Comparison of ENCODE assay signal across 19 mouse cellular contexts in genomic region chr19:33850611-33851010, GRCm38 (mm10).
"Had no signal": no experiment of that assay in that cellular context is flagged by ENCODE, and none has a peak within 500 bp of the region (broad histone marks: within the 10 kb centered on the region; RNA-seq: fewer than 3 reads in every experiment).

No protein-coding gene starts in this region.

- H3K27me3 ChIP-seq: megakaryocyte, embryonic 14.5 days; midbrain, embryonic 13.5 days; midbrain, embryonic 15.5 days; neural tube, embryonic 13.5 days had no signal

- ATAC-seq: midbrain, embryonic 15.5 days had no signal

- H3K36me3 ChIP-seq: midbrain, embryonic 13.5 days; midbrain, embryonic 15.5 days; neural tube, embryonic 13.5 days had no signal

- DNase-seq: lung, adult 18-20 months; lung, embryonic 14.5 days; lung, postnatal 10 days; lung, postnatal 36 days; retina, postnatal 1 day; right cerebral cortex, adult 18-20 months; right cerebral cortex, postnatal 25 days; right cerebral cortex, postnatal 4 days; spleen, adult 18-20 months; thymus, adult 18-20 months; thymus, postnatal 14 days; thymus, postnatal 36 days had no signal

- H3K9me3 ChIP-seq: megakaryocyte, embryonic 14.5 days; midbrain, embryonic 13.5 days; midbrain, embryonic 15.5 days; neural tube, embryonic 13.5 days had no signal

- H3K4me1 ChIP-seq: megakaryocyte, embryonic 14.5 days; midbrain, embryonic 13.5 days; midbrain, embryonic 15.5 days had no signal

- H3K27ac ChIP-seq: liver, embryonic 14.5 days; macrophage; midbrain, embryonic 13.5 days; midbrain, embryonic 15.5 days; neural tube, embryonic 13.5 days had no signal

- H3K9ac ChIP-seq: liver, embryonic 14.5 days; lung, embryonic 14.5 days; midbrain, embryonic 13.5 days; midbrain, embryonic 15.5 days; neural tube, embryonic 13.5 days had no signal

- H3K4me2 ChIP-seq: lung, embryonic 14.5 days; midbrain, embryonic 11.5 days; midbrain, embryonic 13.5 days; midbrain, embryonic 15.5 days; neural tube, embryonic 13.5 days had no signal

- H3K4me3 ChIP-seq: megakaryocyte, embryonic 14.5 days; midbrain, embryonic 13.5 days; midbrain, embryonic 15.5 days; neural tube, embryonic 13.5 days had no signal
